Mouse (Mus musculus): Measurements from ENCODE around the gene Rps26. TPM values are rescaled to one million over a fixed set of nuclear protein-coding genes. Genes with fewer than 3 reads are reported as not detected.

Gene Rps26
- total RNA-seq, 2 experiments from 2014 or later = 577 to 1,237 TPM

- peak; percentile 27; the same call in 1 of the 2 replicates for ATAC-seq (ENCODE audit: poor library complexity, severe bottlenecking)
Measured at GRCm38 (mm10) chr10:128613154-128613440, 13.4 kb downstream of the Rps26 start.

- peak; percentile 100 for ATAC-seq (ENCODE audit: poor library complexity, severe bottlenecking)
Measured at GRCm38 (mm10) chr10:128612433-128613153, 14.0 kb downstream of the Rps26 start.

- ATAC-seq (ENCODE audit: poor library complexity, severe bottlenecking) = no peak
Measured at GRCm38 (mm10) chr10:128606483-128606882, 20.1 kb downstream of the Rps26 start.

- no peak for ATAC-seq (ENCODE audit: poor library complexity, severe bottlenecking)
Measured at GRCm38 (mm10) chr10:128602470-128603128, 23.9 kb downstream of the Rps26 start.

GRCm38 (mm10) chr10:128601499-128601898, 25.0 kb downstream of the Rps26 start:
- ATAC-seq (ENCODE audit: poor library complexity, severe bottlenecking) = no peak

GRCm38 (mm10) chr10:128598476-128598875, 28.1 kb downstream of the Rps26 start:
- ATAC-seq (ENCODE audit: poor library complexity, severe bottlenecking) = no peak

GRCm38 (mm10) chr10:128592797-128593196, 33.8 kb downstream of the Rps26 start:
- no peak for ATAC-seq (ENCODE audit: poor library complexity, severe bottlenecking)

- no peak for ATAC-seq (ENCODE audit: poor library complexity, severe bottlenecking)
Measured at GRCm38 (mm10) chr10:128591436-128591835, 35.1 kb downstream of the Rps26 start.

- ATAC-seq (ENCODE audit: poor library complexity, severe bottlenecking) = peak; percentile 53
Measured at GRCm38 (mm10) chr10:128590193-128590690, 36.3 kb downstream of the Rps26 start.

- ATAC-seq (ENCODE audit: poor library complexity, severe bottlenecking) = peak; percentile 55
Measured at GRCm38 (mm10) chr10:128589464-128590192, 36.9 kb downstream of the Rps26 start, which contains the start of gene Erbb3. Gene Erbb3, minus strand, starts transcription at chr10:128589652.

GRCm38 (mm10) chr10:128588775-128589463, 37.6 kb downstream of the Rps26 start:
- no peak for ATAC-seq (ENCODE audit: poor library complexity, severe bottlenecking)

- ATAC-seq (ENCODE audit: poor library complexity, severe bottlenecking) = no peak
Measured at GRCm38 (mm10) chr10:128588136-128588535, 38.4 kb downstream of the Rps26 start.

- no peak for ATAC-seq (ENCODE audit: poor library complexity, severe bottlenecking)
Measured at GRCm38 (mm10) chr10:128587697-128588096, 38.9 kb downstream of the Rps26 start.

- ATAC-seq (ENCODE audit: poor library complexity, severe bottlenecking) = no peak
Measured at GRCm38 (mm10) chr10:128587120-128587519, 39.4 kb downstream of the Rps26 start.

GRCm38 (mm10) chr10:128586546-128586945, 40.0 kb downstream of the Rps26 start:
- ATAC-seq (ENCODE audit: poor library complexity, severe bottlenecking) = no peak

- no peak for ATAC-seq (ENCODE audit: poor library complexity, severe bottlenecking)
Measured at GRCm38 (mm10) chr10:128584386-128584785, 42.2 kb downstream of the Rps26 start.

- ATAC-seq (ENCODE audit: poor library complexity, severe bottlenecking) = no peak
Measured at GRCm38 (mm10) chr10:128583644-128584043, 42.9 kb downstream of the Rps26 start.

GRCm38 (mm10) chr10:128579731-128580130, 46.8 kb downstream of the Rps26 start:
- no peak for ATAC-seq (ENCODE audit: poor library complexity, severe bottlenecking)

- no peak for ATAC-seq (ENCODE audit: poor library complexity, severe bottlenecking)
Measured at GRCm38 (mm10) chr10:128579298-128579697, 47.2 kb downstream of the Rps26 start.

GRCm38 (mm10) chr10:128578330-128578729, 48.2 kb downstream of the Rps26 start:
- peak; percentile 43; the same call in 1 of the 2 replicates for ATAC-seq (ENCODE audit: poor library complexity, severe bottlenecking)

GRCm38 (mm10) chr10:128575063-128575462, 51.5 kb downstream of the Rps26 start:
- ATAC-seq (ENCODE audit: poor library complexity, severe bottlenecking) = no peak

Measured in megakaryocyte, adult 5-6 weeks (primary cell).